Mouse (Mus musculus): ENCODE data around the gene Trmt112.

Gene Trmt112

GRCm38 (mm10) chr19:6951381-6951968 is 42.0 kb downstream of the Trmt112 start:
- peak; percentile 83 for DNase-seq

GRCm38 (mm10) chr19:6951994-6952711 is 42.7 kb downstream of the Trmt112 start:
- DNase-seq = peak; percentile 68

GRCm38 (mm10) chr19:6952712-6953037 is 43.2 kb downstream of the Trmt112 start:
- no peak for DNase-seq

- DNase-seq = no peak
These were observed 44.5 kb downstream of the Trmt112 start for GRCm38 (mm10) chr19:6954046-6954445.

- no peak for DNase-seq
These were observed 45.9 kb downstream of the Trmt112 start for GRCm38 (mm10) chr19:6955424-6955823.

GRCm38 (mm10) chr19:6956461-6956860 is 47.0 kb downstream of the Trmt112 start:
- DNase-seq = no peak
